In the genomic region with DNA sequence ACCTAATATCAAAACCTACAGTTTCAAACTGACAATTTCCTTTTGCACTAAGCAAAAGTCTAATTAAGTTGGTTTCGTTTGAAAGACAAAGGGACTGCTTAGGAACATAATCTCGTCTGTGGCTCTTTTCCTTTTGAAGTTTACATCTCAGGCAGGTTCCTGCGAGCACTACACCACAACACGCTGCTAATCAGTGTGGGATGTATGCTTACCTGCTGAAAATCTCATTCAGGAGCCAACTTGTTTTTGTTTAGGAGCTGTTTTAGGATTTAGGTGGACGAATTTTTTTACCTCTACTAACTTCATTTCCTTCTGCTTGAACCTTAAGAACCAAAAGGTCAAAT, we compare ENCODE assay signal across 9 mouse cellular contexts. TPM values are rescaled to one million over a fixed set of nuclear protein-coding genes. Genes with fewer than 3 reads are reported as not detected.
DNase-seq lines count a peak whose midpoint lies in the region; ATAC-seq and TF ChIP-seq lines count a peak whose summit lies in the region.
"Had no signal": no experiment of that assay in that cellular context is flagged by ENCODE, and none has a peak within 500 bp of the region (broad histone marks: within the 10 kb centered on the region; RNA-seq: fewer than 3 reads in every experiment).

No protein-coding gene starts in this region.

- H3K4me1 ChIP-seq in heart, embryonic 15.5 days (replicated peaks), result peaks cover 7% of the 10 kb centered on the region
- no peaks in the 10 kb centered on the region for H3K4me1 ChIP-seq in cortical plate, adult 2 months (ENCODE audit: control insufficient read depth, insufficient read depth, low read length)
- H3K4me1 ChIP-seq in hindbrain, embryonic 16.5 days (ENCODE audit: control insufficient read depth, insufficient read depth, low read depth, low read length), result peaks cover 10% of the 10 kb centered on the region
- peaks cover 16% of the 10 kb centered on the region for H3K4me1 ChIP-seq in midbrain, embryonic 13.5 days (replicated peaks)

- no peaks in the 10 kb centered on the region for H3K27me3 ChIP-seq in heart, embryonic 15.5 days
- no peaks in the 10 kb centered on the region for H3K27me3 ChIP-seq in hindbrain, embryonic 16.5 days (replicated peaks; ENCODE audit: control insufficient read depth, insufficient read depth, low read length)
- H3K27me3 ChIP-seq in midbrain, embryonic 13.5 days, result no peaks in the 10 kb centered on the region

- no peak for TF ChIP-seq POLR2A in cortical plate, adult 2 months (IDR thresholded peaks at IDR 0.05; ENCODE audit: extremely low read depth, insufficient read depth, low read length)

- intact Hi-C loops in heart, postnatal 10 days (cut with DNase I), result loop anchor here (5.0 kb wide), 1 partner anchor 89 kb away; the partner anchor contains the start of gene Cep126

- H3K4me2 ChIP-seq in heart, embryonic 15.5 days, result peak overlapping the region; percentile 71
- peak overlapping the region; percentile 79 for H3K4me2 ChIP-seq in hindbrain, embryonic 16.5 days (ENCODE audit: low read length)
- H3K4me2 ChIP-seq in midbrain, embryonic 13.5 days (replicated peaks), result peak overlapping the region; percentile 64

- WGBS in heart, embryonic 15.5 days, result 12% methylated on average over 5 of the region's 5 CpGs
- 21% methylated on average over 5 of the region's 5 CpGs for WGBS in hindbrain, embryonic 16.5 days
- WGBS in midbrain, embryonic 13.5 days, result 13% methylated on average over 5 of the region's 5 CpGs

- no peak for DNase-seq in heart, postnatal 10 days
- no peak for DNase-seq in right cerebral cortex, postnatal 14 days
- DNase-seq in Muller cell, postnatal 12 days (ENCODE audit: inconsistent ontology term), result no peak
- no peak for DNase-seq in left cerebral cortex, adult 18-20 months (ENCODE audit: low spot score in 2 of 2)

- ATAC-seq in heart, embryonic 15.5 days (replicated peaks; ENCODE audit: insufficient number of reproducible peaks, insufficient read depth, low FRiP score, low read depth), result no peak
- ATAC-seq in hindbrain, embryonic 16.5 days, result peak; percentile 74
- ATAC-seq in midbrain, embryonic 13.5 days, result peak; percentile 73

- no peaks in the 10 kb centered on the region for H3K36me3 ChIP-seq in heart, embryonic 15.5 days
- no peaks in the 10 kb centered on the region for H3K36me3 ChIP-seq in hindbrain, embryonic 16.5 days (ENCODE audit: control insufficient read depth, insufficient read depth, low read length)
- H3K36me3 ChIP-seq in midbrain, embryonic 13.5 days, result no peaks in the 10 kb centered on the region

- H3K4me3 ChIP-seq in heart, embryonic 15.5 days, result peak overlapping the region; percentile 84
- peak overlapping the region; percentile 76 for H3K4me3 ChIP-seq in cortical plate, adult 2 months (ENCODE audit: insufficient read depth, low read length)
- peak overlapping the region; percentile 78 for H3K4me3 ChIP-seq in hindbrain, embryonic 16.5 days (ENCODE audit: low read length)
- peak overlapping the region; percentile 75 for H3K4me3 ChIP-seq in midbrain, embryonic 13.5 days (replicated peaks)

- H3K9me3 ChIP-seq in heart, embryonic 15.5 days (replicated peaks), result no peaks in the 10 kb centered on the region
- no peaks in the 10 kb centered on the region for H3K9me3 ChIP-seq in hindbrain, embryonic 16.5 days (ENCODE audit: control insufficient read depth, low read length)
- H3K9me3 ChIP-seq in midbrain, embryonic 13.5 days, result no peaks in the 10 kb centered on the region

- H3K9ac ChIP-seq in heart, embryonic 15.5 days, result peak overlapping the region; percentile 61; the same call in 1 of the 2 replicates
- H3K9ac ChIP-seq in hindbrain, embryonic 16.5 days (ENCODE audit: low read depth, low read length), result peak overlapping the region; percentile 41; the same call in 1 of the 2 replicates
- peak overlapping the region; percentile 81; the same call in 1 of the 2 replicates for H3K9ac ChIP-seq in midbrain, embryonic 13.5 days (replicated peaks)

- H3K27ac ChIP-seq in heart, embryonic 15.5 days, result peak overlapping the region; percentile 61
- H3K27ac ChIP-seq in cortical plate, adult 2 months (ENCODE audit: insufficient read depth, low read length), result no peak overlapping the region
- H3K27ac ChIP-seq in hindbrain, embryonic 16.5 days (ENCODE audit: low read depth, low read length), result peak overlapping the region; percentile 92
- peak overlapping the region; percentile 88 for H3K27ac ChIP-seq in midbrain, embryonic 13.5 days

- TF ChIP-seq CTCF in cortical plate, adult 2 months (IDR thresholded peaks at IDR 0.05; ENCODE audit: extremely low read depth, insufficient read depth, low read length), result no peak

RNA-seq across cellular contexts. Expression of gene Cfap300, which starts 0.4 kb away (rescaled TPM):
- 5.1 and 5.9 TPM in 2 replicates for polyA plus RNA-seq in heart, embryonic 15.5 days (2015; fragmentation: Nextera tagmentation; extraction: Ambion mirVana)
- total RNA-seq in heart, postnatal 10 days (2021), result 1 to 10 TPM in 1 of 2 experiments, under 1 TPM in 1; 0.79 to 1.3 TPM
- 6.8 and 7.6 TPM in 2 replicates for polyA plus RNA-seq in cortical plate, adult 2 months (2012; rRNA removed)
- 13.5 and 16.9 TPM in 2 replicates for polyA plus RNA-seq in hindbrain, embryonic 16.5 days (2015; fragmentation: Nextera tagmentation; extraction: Ambion mirVana)
- 16.1 and 17.9 TPM in 2 replicates for polyA plus RNA-seq in midbrain, embryonic 13.5 days (2015; fragmentation: Nextera tagmentation; extraction: Ambion mirVana)
- 1 to 10 TPM; 7.5 to 8.9 TPM for total RNA-seq in left cerebral cortex, adult 18-20 months (2021)
- total RNA-seq: MEL had no signal

RNA-seq across cellular contexts. Expression of gene Yap1, which starts 38.6 kb away (rescaled TPM):
- 19.8 and 24.3 TPM in 2 replicates for polyA plus RNA-seq in heart, embryonic 15.5 days (2015; fragmentation: Nextera tagmentation; extraction: Ambion mirVana)
- 10 to 100 TPM; 63.6 to 70.5 TPM for total RNA-seq in heart, postnatal 10 days (2021)
- polyA plus RNA-seq in cortical plate, adult 2 months (2012; rRNA removed), result 12.5 and 13.1 TPM in 2 replicates
- polyA plus RNA-seq in hindbrain, embryonic 16.5 days (2015; fragmentation: Nextera tagmentation; extraction: Ambion mirVana), result 6.7 and 9.8 TPM in 2 replicates
- 9.9 and 13.1 TPM in 2 replicates for polyA plus RNA-seq in midbrain, embryonic 13.5 days (2015; fragmentation: Nextera tagmentation; extraction: Ambion mirVana)
- total RNA-seq in left cerebral cortex, adult 18-20 months (2021), result 10 to 100 TPM; 19.6 to 20.6 TPM
- total RNA-seq: MEL had no signal
